Mouse (Mus musculus) kidney, postnatal 0 days (tissue): ENCODE results near the gene Dynll1. TPM values are rescaled to one million over a fixed set of nuclear protein-coding genes. Genes with fewer than 3 reads are reported as not detected.

ENCODE experiments used
- ATAC-seq: fragments of 200-750 bp; cut with Nextera tagmentation; replicated peaks from 2 replicates; pipeline ENCODE4 v1.8.0; 2017; ENCODE audit warnings: low read depth, moderate number of reproducible peaks, moderate TSS enrichment, moderate library complexity; ENCODE audit not compliant: low FRiP score
- DNase-seq: peaks from one replicate; pipeline ENCODE4 v3.0.0-alpha.2; 2016; ENCODE audit warnings: low spot score
- H3K27ac ChIP-seq: fragments of 300-500 bp; sonication (generic); 2 replicates; pipeline ENCODE4 v1.5.1; 2014; ENCODE audit warnings: mild to moderate bottlenecking
- H3K27me3 ChIP-seq: fragments of 300-500 bp; sonication (generic); 2 replicates; pipeline ENCODE4 v1.6.1; 2014; ENCODE audit warnings: low read length, mixed read lengths; ENCODE audit not compliant: insufficient read depth
- H3K36me3 ChIP-seq: fragments of 300-500 bp; sonication (generic); 2 replicates; pipeline ENCODE4 v1.6.1; 2014; ENCODE audit warnings: low read length, mixed read lengths; ENCODE audit not compliant: insufficient read depth
- H3K4me1 ChIP-seq: fragments of 300-500 bp; sonication (generic); replicated peaks from 2 replicates; pipeline ENCODE4 v1.6.1; 2014; ENCODE audit warnings: antibody characterized with exemption, low read length, mixed read lengths; ENCODE audit not compliant: insufficient read depth
- H3K4me2 ChIP-seq: fragments of 300-500 bp; sonication (generic); 2 replicates; pipeline ENCODE4 v1.6.1; 2014; ENCODE audit warnings: mild to moderate bottlenecking, low read length, moderate library complexity, mixed read lengths
- H3K4me3 ChIP-seq: fragments of 300-500 bp; sonication (generic); replicated peaks from 2 replicates; pipeline ENCODE4 v1.5.1; 2014; ENCODE audit warnings: low read depth, low read length
- H3K9ac ChIP-seq: fragments of 300-500 bp; sonication (generic); 2 replicates; pipeline ENCODE4 v1.6.1; 2014; ENCODE audit warnings: low read depth, low read length
- H3K9me3 ChIP-seq: fragments of 300-500 bp; sonication (generic); replicated peaks from 2 replicates; pipeline ENCODE4 v1.6.1; 2016; ENCODE audit warnings: low read length, inconsistent platforms, mixed read lengths
- CTCF ChIP-seq: IDR thresholded peaks from 2 replicates; pipeline ENCODE4 v1.5.1; 2016; ENCODE audit warnings: antibody characterized with exemption, low read depth, mild to moderate bottlenecking, moderate library complexity
- WGBS: fragments of 180-500 bp; shearing (Covaris S2); extraction: QIAGEN DNeasy Blood & Tissue Kit; methylation state at CpG from one replicate; pipeline ENCODE4 v1.1.7; 2014; 5-methylcytosine and 5-hydroxymethylcytosine counted together
- polyA plus RNA-seq: library from polyadenylated mRNA; unstranded; fragments of >200 nt; fragmentation: Nextera tagmentation; extraction: Ambion mirVana; gene quantifications from 2 replicates; pipeline ENCODE4 v1.2.1, GENCODE M21; 2015

The Dynll1 gene
- polyA plus RNA-seq, 1 experiment from 2014 or later: 1,395 TPM

GRCm38 (mm10) chr5:115262502-115263291 lies 38.1 kb downstream of the Dynll1 start:
- H3K27me3 ChIP-seq: no peaks in the 10 kb centered on the region
- no peak overlapping the region for H3K27ac ChIP-seq
- H3K4me3 ChIP-seq: no peak overlapping the region
- peaks cover 15% of the 10 kb centered on the region; the same call in 1 of the 2 replicates for H3K36me3 ChIP-seq
- 86% methylated on average over 14 of the region's 14 CpGs for WGBS
- no peak for DNase-seq
- H3K9ac ChIP-seq: no peak overlapping the region
- ATAC-seq: no peak
- no peak overlapping the region for H3K4me2 ChIP-seq
- TF ChIP-seq CTCF: no peak
- H3K4me1 ChIP-seq: no peaks in the 10 kb centered on the region
- H3K9me3 ChIP-seq: no peaks in the 10 kb centered on the region

DNA sequence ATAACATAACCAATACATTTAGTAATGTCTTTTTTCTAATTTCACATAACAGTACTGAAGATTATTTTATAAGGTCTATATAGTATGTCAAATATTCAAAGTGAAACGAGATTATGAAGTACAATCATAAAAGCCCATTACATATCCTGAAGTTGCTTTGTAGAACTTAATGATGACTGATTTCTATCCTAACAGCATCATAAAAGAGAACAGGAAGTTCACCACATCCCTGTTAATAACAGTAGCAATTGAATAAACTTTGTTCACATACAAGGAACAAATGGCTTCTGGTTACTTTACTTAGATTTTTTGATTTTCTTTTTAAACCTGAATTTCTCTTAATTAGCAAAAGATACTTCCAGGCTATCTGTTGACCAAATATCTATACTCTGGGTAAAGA lies 38.9 kb downstream of the Dynll1 start:
- H3K4me2 ChIP-seq: no peak overlapping the region
- H3K9me3 ChIP-seq: no peaks in the 10 kb centered on the region
- H3K4me3 ChIP-seq: no peak overlapping the region
- 75% methylated on average over 1 of the region's 1 CpGs for WGBS
- TF ChIP-seq CTCF: no peak
- H3K36me3 ChIP-seq: peaks cover 23% of the 10 kb centered on the region
- DNase-seq (no peak), ATAC-seq (no peak)
- no peak overlapping the region for H3K27ac ChIP-seq
- H3K27me3 ChIP-seq: no peaks in the 10 kb centered on the region
- H3K4me1 ChIP-seq: no peaks in the 10 kb centered on the region
- H3K9ac ChIP-seq: no peak overlapping the region

DNA sequence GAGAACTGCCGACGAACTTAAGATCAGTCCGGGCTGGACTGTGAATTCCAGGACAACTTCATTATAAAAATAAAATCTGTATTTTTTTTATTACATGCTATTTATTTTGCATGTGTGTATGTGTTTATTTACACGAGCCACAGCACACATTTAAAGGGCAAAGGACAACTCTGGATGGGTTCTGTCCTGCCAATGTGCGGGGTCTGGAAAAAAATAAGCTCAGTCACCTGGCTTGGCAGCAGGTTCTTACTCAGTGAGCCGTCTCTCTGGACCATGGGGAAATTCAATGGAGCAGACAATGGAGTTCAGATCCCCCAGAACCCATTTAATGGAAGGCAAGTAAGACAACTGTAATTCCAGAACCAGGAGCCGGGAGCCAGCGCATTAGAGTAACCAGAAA lies 39.7 kb downstream of the Dynll1 start:
- no peak for ATAC-seq
- H3K4me1 ChIP-seq: no peaks in the 10 kb centered on the region
- H3K9ac ChIP-seq: no peak overlapping the region
- 83% methylated on average over 8 of the region's 8 CpGs for WGBS
- TF ChIP-seq CTCF: no peak
- H3K9me3 ChIP-seq: no peaks in the 10 kb centered on the region
- H3K4me3 ChIP-seq: no peak overlapping the region
- H3K4me2 ChIP-seq: no peak overlapping the region
- no peak overlapping the region for H3K27ac ChIP-seq
- H3K36me3 ChIP-seq: peaks cover 31% of the 10 kb centered on the region
- H3K27me3 ChIP-seq: no peaks in the 10 kb centered on the region
- no peak for DNase-seq

GRCm38 (mm10) chr5:115260356-115260755 lies 40.4 kb downstream of the Dynll1 start:
- ATAC-seq: no peak
- Histone ChIP-seq H3K9me3 (no peaks in the 10 kb centered on the region), H3K27me3 (no peaks in the 10 kb centered on the region), H3K9ac (no peak overlapping the region), H3K4me3 (no peak overlapping the region), H3K27ac (no peak overlapping the region), H3K4me1 (no peaks in the 10 kb centered on the region), H3K4me2 (no peak overlapping the region), H3K36me3 (peaks cover 38% of the 10 kb centered on the region)
- no peak for DNase-seq
- TF ChIP-seq CTCF: no peak
- 85% methylated on average over 6 of the region's 6 CpGs for WGBS

GRCm38 (mm10) chr5:115256909-115257546 lies 43.8 kb downstream of the Dynll1 start:
- WGBS: 86% methylated on average over 10 of the region's 10 CpGs
- DNase-seq (no peak), ATAC-seq (no peak)
- Histone ChIP-seq H3K4me3 (no peak overlapping the region), H3K9ac (no peak overlapping the region), H3K4me1 (no peaks in the 10 kb centered on the region), H3K4me2 (no peak overlapping the region), H3K36me3 (peaks cover 34% of the 10 kb centered on the region), H3K9me3 (no peaks in the 10 kb centered on the region), H3K27me3 (no peaks in the 10 kb centered on the region), H3K27ac (no peak overlapping the region)
- no peak for TF ChIP-seq CTCF

DNA sequence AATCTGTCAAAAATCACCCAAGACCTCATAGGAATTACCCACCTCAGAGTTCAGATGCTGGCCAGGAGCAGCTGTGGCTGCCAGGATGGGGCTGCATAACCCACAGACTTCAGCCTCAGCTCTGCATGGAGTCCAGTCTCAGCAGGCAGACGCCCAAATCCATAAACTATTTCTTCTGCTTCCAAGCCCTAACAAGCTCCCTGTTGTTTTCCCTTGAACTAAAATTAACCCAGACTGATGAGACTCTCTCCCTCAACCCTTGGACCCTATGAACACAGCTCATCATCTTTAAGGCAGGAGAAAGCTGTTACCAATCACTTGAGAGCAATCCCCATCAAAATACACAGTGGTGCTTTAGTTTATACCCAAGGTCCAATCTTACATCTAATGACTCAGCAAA lies 45.3 kb downstream of the Dynll1 start:
- H3K27ac ChIP-seq: no peak overlapping the region

More for the DNA sequence above, 45.3 kb downstream of the Dynll1 start:
- no peak for ATAC-seq
- no peak for TF ChIP-seq CTCF
- no peak for DNase-seq
- Histone ChIP-seq H3K9me3 (no peaks in the 10 kb centered on the region), H3K27me3 (no peaks in the 10 kb centered on the region), H3K9ac (no peak overlapping the region), H3K4me1 (no peaks in the 10 kb centered on the region), H3K36me3 (peaks cover 46% of the 10 kb centered on the region), H3K4me3 (no peak overlapping the region), H3K4me2 (no peak overlapping the region)
- 90% methylated on average over 1 of the region's 1 CpGs for WGBS

Other genes with a start within 250 kb of the Dynll1 start
- gene Gm10401, start 202.7 kb downstream of the Dynll1 start, polyA plus RNA-seq: 26.6 and 31.3 TPM in 2 replicates
- 105 and 117 TPM in 2 replicates for gene Acads, start 181.7 kb downstream of the Dynll1 start, polyA plus RNA-seq
- gene Unc119b, start 166.0 kb downstream of the Dynll1 start, polyA plus RNA-seq: 40.8 and 42.7 TPM in 2 replicates
- gene Mlec, start 142.8 kb downstream of the Dynll1 start, polyA plus RNA-seq: 43.6 and 44.4 TPM in 2 replicates
- gene Cabp1, start 106.6 kb downstream of the Dynll1 start, polyA plus RNA-seq: 0.87 and 1.2 TPM in 2 replicates
- gene Pop5, start 65.2 kb downstream of the Dynll1 start, polyA plus RNA-seq: 160 and 161 TPM in 2 replicates
- gene Rnf10, start 28.1 kb downstream of the Dynll1 start, polyA plus RNA-seq: 120 and 124 TPM in 2 replicates
- 44.7 and 46.6 TPM in 2 replicates for gene Coq5, start 21.3 kb downstream of the Dynll1 start, polyA plus RNA-seq
- gene Srsf9, start 26.2 kb upstream of the Dynll1 start, polyA plus RNA-seq: 234 and 251 TPM in 2 replicates
- 19.8 and 20.8 TPM in 2 replicates for gene Gatc, start 40.2 kb upstream of the Dynll1 start, polyA plus RNA-seq
- 58.7 and 59.0 TPM in 2 replicates for gene Triap1, start 40.2 kb upstream of the Dynll1 start, polyA plus RNA-seq
- gene Cox6a1, start 48.0 kb upstream of the Dynll1 start, polyA plus RNA-seq: 1,591 and 1,635 TPM in 2 replicates
- gene Msi1, start 128.6 kb upstream of the Dynll1 start, polyA plus RNA-seq: 12.4 and 13.3 TPM in 2 replicates
- 0.97 and 0.98 TPM in 2 replicates for gene Pla2g1b, start 165.3 kb upstream of the Dynll1 start, polyA plus RNA-seq
- gene Sirt4, start 183.7 kb upstream of the Dynll1 start, polyA plus RNA-seq: 19.6 and 20.2 TPM in 2 replicates
- 48.3 and 53.1 TPM in 2 replicates for gene Pxn, start 205.7 kb upstream of the Dynll1 start, polyA plus RNA-seq